Mouse (Mus musculus) intestine, postnatal 0 days (tissue): Measurements from ENCODE around the gene Erc1. TPM values are rescaled to one million over a fixed set of nuclear protein-coding genes. Genes with fewer than 3 reads are reported as not detected.

ENCODE experiments used
- ATAC-seq: fragments of 200-750 bp; cut with Nextera tagmentation; 2 replicates; pipeline ENCODE4 v1.8.0; 2017; ENCODE audit warnings: mild to moderate bottlenecking, moderate TSS enrichment, moderate library complexity
- H3K27ac ChIP-seq: fragments of 300-500 bp; sonication (generic); 2 replicates; pipeline ENCODE4 v1.5.1; 2014; ENCODE audit warnings: mild to moderate bottlenecking, low read depth, low read length, moderate library complexity
- H3K27me3 ChIP-seq: fragments of 300-500 bp; sonication (generic); replicated peaks from 2 replicates; pipeline ENCODE4 v1.6.1; 2014; ENCODE audit warnings: low read length, mixed read lengths; ENCODE audit not compliant: control insufficient read depth, insufficient read depth
- H3K36me3 ChIP-seq: fragments of 300-500 bp; sonication (generic); 2 replicates; pipeline ENCODE4 v1.6.1; 2014; ENCODE audit warnings: mild to moderate bottlenecking, moderate library complexity; ENCODE audit not compliant: control insufficient read depth, insufficient read depth
- H3K4me1 ChIP-seq: fragments of 300-500 bp; sonication (generic); replicated peaks from 2 replicates; pipeline ENCODE4 v1.6.1; 2014; ENCODE audit warnings: antibody characterized with exemption, low read length, mixed read lengths; ENCODE audit not compliant: control insufficient read depth, insufficient read depth
- H3K4me2 ChIP-seq: fragments of 300-500 bp; sonication (generic); replicated peaks from 2 replicates; pipeline ENCODE4 v1.6.1; 2014; ENCODE audit warnings: low read depth, mild to moderate bottlenecking, moderate library complexity
- H3K4me3 ChIP-seq: fragments of 300-500 bp; sonication (generic); 2 replicates; pipeline ENCODE4 v1.5.1; 2014; ENCODE audit warnings: low read depth, low read length
- H3K9ac ChIP-seq: fragments of 300-500 bp; sonication (generic); 2 replicates; pipeline ENCODE4 v1.6.1; 2014; ENCODE audit warnings: mild to moderate bottlenecking, low read depth, low read length
- H3K9me3 ChIP-seq: fragments of 300-500 bp; sonication (generic); 2 replicates; pipeline ENCODE4 v1.6.1; 2016; ENCODE audit warnings: mixed run types; ENCODE audit not compliant: control insufficient read depth
- CTCF ChIP-seq: sonication (generic); IDR thresholded peaks from 2 replicates; pipeline ENCODE4 v1.5.1; 2016; ENCODE audit warnings: low read depth, mild to moderate bottlenecking, control low read depth, antibody characterized with exemption, moderate library complexity
- WGBS: fragments of 180-500 bp; shearing (Covaris S2); extraction: QIAGEN DNeasy Blood & Tissue Kit; methylation state at CpG from one replicate; pipeline ENCODE4 v1.1.7; 2014; 5-methylcytosine and 5-hydroxymethylcytosine counted together
- polyA plus RNA-seq: library from polyadenylated mRNA; unstranded; fragments of >200 nt; fragmentation: Nextera tagmentation; extraction: Ambion mirVana; gene quantifications from 2 replicates; pipeline ENCODE4 v1.2.1, GENCODE M21; 2015

The Erc1 gene
- polyA plus RNA-seq, 1 experiment from 2014 or later, result 4.5 TPM

- 92% methylated on average over 4 of the region's 4 CpGs for WGBS
- H3K9ac ChIP-seq, result no peak overlapping the region
- no peak overlapping the region for H3K4me2 ChIP-seq
- H3K9me3 ChIP-seq, result no peaks in the 10 kb centered on the region
- no peak overlapping the region for H3K4me3 ChIP-seq
- ATAC-seq, result no peak
- H3K4me1 ChIP-seq, result no peaks in the 10 kb centered on the region
- no peaks in the 10 kb centered on the region for H3K36me3 ChIP-seq
- no peak overlapping the region for H3K27ac ChIP-seq
- no peak for TF ChIP-seq CTCF
- H3K27me3 ChIP-seq, result no peaks in the 10 kb centered on the region
Observed at GRCm38 (mm10) chr6:119855471-119855870, 7.5 kb upstream of the Erc1 start.

- Histone ChIP-seq H3K27ac (no peak overlapping the region), H3K4me2 (no peak overlapping the region), H3K4me1 (no peaks in the 10 kb centered on the region), H3K27me3 (no peaks in the 10 kb centered on the region), H3K9me3 (no peaks in the 10 kb centered on the region), H3K36me3 (no peaks in the 10 kb centered on the region), H3K4me3 (no peak overlapping the region), H3K9ac (no peak overlapping the region)
- ATAC-seq, result no peak
- WGBS, result 34% methylated on average over 2 of the region's 2 CpGs
- no peak for TF ChIP-seq CTCF
Observed at GRCm38 (mm10) chr6:119854156-119854555, 6.2 kb upstream of the Erc1 start.

GRCm38 (mm10) chr6:119849858-119850257 is 1.9 kb upstream of the Erc1 start:
- 96% methylated on average over 3 of the region's 3 CpGs for WGBS
- Histone ChIP-seq H3K9me3 (no peaks in the 10 kb centered on the region), H3K9ac (no peak overlapping the region)

DNA sequence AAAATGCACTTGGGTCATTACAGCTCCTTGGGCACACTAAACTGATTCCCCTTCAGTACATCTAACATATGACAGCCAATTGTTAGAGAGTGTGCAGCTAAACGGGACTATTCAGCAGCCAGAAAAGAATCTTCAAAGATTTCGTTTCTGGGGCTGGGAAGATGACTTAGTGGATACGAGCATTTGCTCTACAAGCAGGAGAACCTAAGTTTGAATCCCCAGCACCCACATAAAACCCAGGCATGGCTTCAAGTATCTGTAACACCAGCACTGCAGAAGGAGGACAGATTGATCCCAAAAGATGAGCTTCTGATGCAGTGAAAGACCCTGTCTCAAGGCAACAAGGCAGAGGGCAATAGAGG is 1.4 kb upstream of the Erc1 start:
- no peaks in the 10 kb centered on the region for H3K36me3 ChIP-seq
- no peak overlapping the region for H3K9ac ChIP-seq
- no peaks in the 10 kb centered on the region for H3K4me1 ChIP-seq
- H3K9me3 ChIP-seq, result no peaks in the 10 kb centered on the region
- no peak for TF ChIP-seq CTCF
- no peak overlapping the region for H3K27ac ChIP-seq
- H3K4me3 ChIP-seq, result no peak overlapping the region
- ATAC-seq, result no peak
- WGBS, result 72% methylated on average over 3 of the region's 3 CpGs
- no peak overlapping the region for H3K4me2 ChIP-seq
- H3K27me3 ChIP-seq, result no peaks in the 10 kb centered on the region

More at GRCm38 (mm10) chr6:119849858-119850257, 1.9 kb upstream of the Erc1 start:
- H3K4me2 ChIP-seq, result no peak overlapping the region
- no peak overlapping the region for H3K27ac ChIP-seq
- TF ChIP-seq CTCF, result no peak
- no peaks in the 10 kb centered on the region for H3K36me3 ChIP-seq
- H3K27me3 ChIP-seq, result no peaks in the 10 kb centered on the region
- no peak overlapping the region for H3K4me3 ChIP-seq
- no peaks in the 10 kb centered on the region for H3K4me1 ChIP-seq
- ATAC-seq, result no peak

GRCm38 (mm10) chr6:119848696-119849347 is 855 bp upstream of the Erc1 start:
- peak overlapping the region; percentile 79; the same call in 1 of the 2 replicates for H3K27ac ChIP-seq
- no peak for TF ChIP-seq CTCF
- no peaks in the 10 kb centered on the region for H3K9me3 ChIP-seq
- peak overlapping the region; percentile 92 for H3K4me3 ChIP-seq
- peak; percentile 8; the same call in 1 of the 2 replicates for ATAC-seq
- peak overlapping the region; percentile 91 for H3K4me2 ChIP-seq
- H3K9ac ChIP-seq, result peak overlapping the region; percentile 79
- H3K27me3 ChIP-seq, result no peaks in the 10 kb centered on the region
- H3K36me3 ChIP-seq, result no peaks in the 10 kb centered on the region
- H3K4me1 ChIP-seq, result no peaks in the 10 kb centered on the region
- 17% methylated on average over 13 of the region's 13 CpGs for WGBS

GRCm38 (mm10) chr6:119847518-119848033 is 391 bp downstream of the Erc1 start:
- H3K4me1 ChIP-seq, result no peaks in the 10 kb centered on the region
- H3K9ac ChIP-seq, result peak overlapping the region; percentile 79
- no peaks in the 10 kb centered on the region for H3K36me3 ChIP-seq
- no peaks in the 10 kb centered on the region for H3K27me3 ChIP-seq
- H3K9me3 ChIP-seq, result no peaks in the 10 kb centered on the region
- H3K27ac ChIP-seq, result peak overlapping the region; percentile 79
- H3K4me3 ChIP-seq, result peak overlapping the region; percentile 92
- ATAC-seq, result 0 out of 2 replicates have a peak, but pooled peaks have one; percentile 6
- under 1% methylated on average over 31 of the region's 40 CpGs for WGBS
- H3K4me2 ChIP-seq, result peak overlapping the region; percentile 91
- TF ChIP-seq CTCF, result no peak
